Mouse (Mus musculus) heart, embryonic 15.5 days (tissue): ENCODE measurements around the gene Kyat3. TPM values are rescaled to one million over a fixed set of nuclear protein-coding genes. Genes with fewer than 3 reads are reported as not detected.
"Not testable (repeated sequence)": the region's sequence is repeated elsewhere in the genome, so short reads cannot be mapped to it uniquely, and the experiment has no call there.

ENCODE experiments used
- ATAC-seq: fragments of 200-750 bp; cut with Nextera tagmentation; replicated peaks from 2 replicates; pipeline ENCODE4 v1.8.0; 2017; ENCODE audit warnings: low read depth, moderate TSS enrichment; ENCODE audit not compliant: insufficient number of reproducible peaks, insufficient read depth, low FRiP score
- H3K27ac ChIP-seq: fragments of 300-500 bp; sonication (generic); 2 replicates; pipeline ENCODE4 v1.5.1; 2015; ENCODE audit warnings: mild to moderate bottlenecking, inconsistent platforms
- H3K27me3 ChIP-seq: fragments of 300-500 bp; sonication (generic); 2 replicates; pipeline ENCODE4 v1.6.1; 2015; ENCODE audit warnings: inconsistent platforms
- H3K36me3 ChIP-seq: fragments of 300-500 bp; sonication (generic); 2 replicates; pipeline ENCODE4 v1.6.1; 2015; ENCODE audit warnings: mild to moderate bottlenecking, inconsistent platforms
- H3K4me1 ChIP-seq: fragments of 300-500 bp; sonication (generic); replicated peaks from 2 replicates; pipeline ENCODE4 v1.6.1; 2015; ENCODE audit warnings: inconsistent platforms
- H3K4me2 ChIP-seq: fragments of 300-500 bp; sonication (generic); 2 replicates; pipeline ENCODE4 v1.6.1; 2015; ENCODE audit warnings: inconsistent platforms, mild to moderate bottlenecking, moderate library complexity
- H3K4me3 ChIP-seq: fragments of 300-500 bp; sonication (generic); 2 replicates; pipeline ENCODE4 v1.5.1; 2015; ENCODE audit warnings: mild to moderate bottlenecking, inconsistent platforms
- H3K9ac ChIP-seq: fragments of 300-500 bp; sonication (generic); 2 replicates; pipeline ENCODE4 v1.6.1; 2015; ENCODE audit warnings: mild to moderate bottlenecking, inconsistent platforms
- H3K9me3 ChIP-seq: fragments of 300-500 bp; sonication (generic); replicated peaks from 2 replicates; pipeline ENCODE4 v1.6.1; 2016; ENCODE audit warnings: inconsistent platforms
- WGBS: fragments of 180-500 bp; shearing (Covaris S2); methylation state at CpG from one replicate; pipeline ENCODE4 v1.1.7; 2015; ENCODE audit warnings: mixed read lengths; 5-methylcytosine and 5-hydroxymethylcytosine counted together
- polyA plus RNA-seq: library from polyadenylated mRNA; unstranded; fragments of >200 nt; fragmentation: Nextera tagmentation; extraction: Ambion mirVana; gene quantifications from 2 replicates; pipeline ENCODE4 v1.2.1, GENCODE M21; 2015

The Kyat3 gene
- polyA plus RNA-seq, 1 experiment from 2014 or later = 12.2 TPM

- Histone ChIP-seq H3K9me3 (no peaks in the 10 kb centered on the region; the same call in 1 of the 2 replicates), H3K4me3 (no peak overlapping the region), H3K27me3 (no peaks in the 10 kb centered on the region), H3K4me1 (no peaks in the 10 kb centered on the region; the same call in 1 of the 2 replicates), H3K9ac (no peak overlapping the region), H3K4me2 (peak overlapping the region; percentile 44; the same call in 1 of the 2 replicates), H3K36me3 (no peaks in the 10 kb centered on the region), H3K27ac (no peak overlapping the region)
- 10% methylated on average over 10 of the region's 10 CpGs for WGBS
- ATAC-seq = no peak
Observed at GRCm38 (mm10) chr3:142710360-142711007, 9.6 kb downstream of the Kyat3 start.

- Histone ChIP-seq H3K4me1 (no peaks in the 10 kb centered on the region; the same call in 1 of the 2 replicates), H3K4me3 (no peak overlapping the region), H3K27ac (no peak overlapping the region), H3K9me3 (no peaks in the 10 kb centered on the region; the same call in 1 of the 2 replicates), H3K4me2 (no peak overlapping the region), H3K9ac (no peak overlapping the region), H3K36me3 (no peaks in the 10 kb centered on the region), H3K27me3 (no peaks in the 10 kb centered on the region)
- ATAC-seq = no peak
- WGBS = 86% methylated on average over 5 of the region's 5 CpGs
Observed at GRCm38 (mm10) chr3:142711372-142711771, 10.5 kb downstream of the Kyat3 start.

- 87% methylated on average over 18 of the region's 18 CpGs for WGBS
- not testable (repeated sequence) for H3K4me2 ChIP-seq, H3K9ac ChIP-seq, ATAC-seq, H3K36me3 ChIP-seq, H3K27ac ChIP-seq, H3K4me1 ChIP-seq, H3K27me3 ChIP-seq, H3K9me3 ChIP-seq, H3K4me3 ChIP-seq
Observed at GRCm38 (mm10) chr3:142712401-142713040, 11.7 kb downstream of the Kyat3 start.

GRCm38 (mm10) chr3:142725481-142725880 is 24.6 kb downstream of the Kyat3 start:
- no peaks in the 10 kb centered on the region for H3K36me3 ChIP-seq
- no peaks in the 10 kb centered on the region for H3K9me3 ChIP-seq
- H3K4me1 ChIP-seq = no peaks in the 10 kb centered on the region; the same call in 1 of the 2 replicates
- no peak; the same call in 1 of the 2 replicates for ATAC-seq
- WGBS = 70% methylated on average over 2 of the region's 2 CpGs
- no peak overlapping the region for H3K4me2 ChIP-seq
- no peak overlapping the region for H3K4me3 ChIP-seq
- H3K27ac ChIP-seq = no peak overlapping the region
- no peaks in the 10 kb centered on the region for H3K27me3 ChIP-seq
- no peak overlapping the region for H3K9ac ChIP-seq

GRCm38 (mm10) chr3:142725969-142726672 is 25.3 kb downstream of the Kyat3 start:
- Histone ChIP-seq H3K4me1 (no peaks in the 10 kb centered on the region; the same call in 1 of the 2 replicates), H3K4me3 (no peak overlapping the region), H3K27ac (no peak overlapping the region), H3K36me3 (no peaks in the 10 kb centered on the region), H3K9ac (no peak overlapping the region), H3K4me2 (0 out of 2 replicates have a peak overlapping the region, but pooled peaks have one; percentile 2), H3K27me3 (no peaks in the 10 kb centered on the region), H3K9me3 (no peaks in the 10 kb centered on the region)
- ATAC-seq = no peak
- WGBS = 72% methylated on average over 22 of the region's 22 CpGs

GRCm38 (mm10) chr3:142734291-142734690 is 33.4 kb downstream of the Kyat3 start:
- Histone ChIP-seq H3K9me3 (no peaks in the 10 kb centered on the region), H3K36me3 (no peaks in the 10 kb centered on the region), H3K27ac (no peak overlapping the region), H3K27me3 (no peaks in the 10 kb centered on the region), H3K4me1 (no peaks in the 10 kb centered on the region), H3K4me3 (no peak overlapping the region), H3K9ac (no peak overlapping the region), H3K4me2 (no peak overlapping the region)
- 79% methylated on average over 12 of the region's 12 CpGs for WGBS
- ATAC-seq = no peak

- 64% methylated on average over 7 of the region's 7 CpGs for WGBS
- H3K36me3 ChIP-seq = no peaks in the 10 kb centered on the region
- H3K27ac ChIP-seq = no peak overlapping the region
- H3K27me3 ChIP-seq = no peaks in the 10 kb centered on the region
- H3K4me3 ChIP-seq = no peak overlapping the region
- ATAC-seq = no peak
- H3K4me2 ChIP-seq = no peak overlapping the region
- H3K9me3 ChIP-seq = no peaks in the 10 kb centered on the region
- H3K9ac ChIP-seq = no peak overlapping the region
- H3K4me1 ChIP-seq = no peaks in the 10 kb centered on the region
Observed at GRCm38 (mm10) chr3:142740896-142741295, 40.0 kb downstream of the Kyat3 start.

- H3K4me3 ChIP-seq = no peak overlapping the region
- H3K9me3 ChIP-seq = no peaks in the 10 kb centered on the region
- H3K27ac ChIP-seq = no peak overlapping the region
- no peaks in the 10 kb centered on the region for H3K27me3 ChIP-seq
- no peak for ATAC-seq
- H3K4me1 ChIP-seq = no peaks in the 10 kb centered on the region
- no peak overlapping the region for H3K4me2 ChIP-seq
- H3K36me3 ChIP-seq = no peaks in the 10 kb centered on the region
- H3K9ac ChIP-seq = no peak overlapping the region
- WGBS = 58% methylated on average over 21 of the region's 21 CpGs
Observed at GRCm38 (mm10) chr3:142743973-142744898, 43.4 kb downstream of the Kyat3 start.

- no peak overlapping the region for H3K9ac ChIP-seq
- no peak overlapping the region for H3K4me3 ChIP-seq
- WGBS = 95% methylated on average over 2 of the region's 2 CpGs
- H3K9me3 ChIP-seq = no peaks in the 10 kb centered on the region
- H3K27ac ChIP-seq = no peak overlapping the region
- no peak for ATAC-seq
- no peaks in the 10 kb centered on the region for H3K4me1 ChIP-seq
- H3K4me2 ChIP-seq = no peak overlapping the region
- H3K27me3 ChIP-seq = no peaks in the 10 kb centered on the region
- no peaks in the 10 kb centered on the region for H3K36me3 ChIP-seq
Observed at GRCm38 (mm10) chr3:142745076-142745475, 44.2 kb downstream of the Kyat3 start.

- no peaks in the 10 kb centered on the region for H3K36me3 ChIP-seq
- no peak overlapping the region for H3K4me3 ChIP-seq
- no peaks in the 10 kb centered on the region for H3K27me3 ChIP-seq
- H3K4me1 ChIP-seq = no peaks in the 10 kb centered on the region
- no peaks in the 10 kb centered on the region for H3K9me3 ChIP-seq
- no peak overlapping the region for H3K27ac ChIP-seq
- 94% methylated on average over 7 of the region's 7 CpGs for WGBS
- ATAC-seq = no peak
- no peak overlapping the region for H3K4me2 ChIP-seq
- no peak overlapping the region for H3K9ac ChIP-seq
Observed at GRCm38 (mm10) chr3:142747673-142748072, 46.8 kb downstream of the Kyat3 start.

- H3K9ac ChIP-seq = no peak overlapping the region
- no peaks in the 10 kb centered on the region for H3K9me3 ChIP-seq
- H3K27me3 ChIP-seq = no peaks in the 10 kb centered on the region
- H3K4me1 ChIP-seq = no peaks in the 10 kb centered on the region
- 79% methylated on average over 16 of the region's 16 CpGs for WGBS
- H3K36me3 ChIP-seq = no peaks in the 10 kb centered on the region
- no peak overlapping the region for H3K27ac ChIP-seq
- no peak for ATAC-seq
- H3K4me3 ChIP-seq = no peak overlapping the region
- H3K4me2 ChIP-seq = no peak overlapping the region
Observed at GRCm38 (mm10) chr3:142749131-142749530, 48.3 kb downstream of the Kyat3 start.
